Mouse (Mus musculus) adrenal gland, postnatal 36 days (tissue): ENCODE measurements around the gene Blmh. TPM values are rescaled to one million over a fixed set of nuclear protein-coding genes. Genes with fewer than 3 reads are reported as not detected.
"Not testable (repeated sequence)": the region's sequence is repeated elsewhere in the genome, so short reads cannot be mapped to it uniquely, and the experiment has no call there.

Experiments
- DNase-seq, 2 experiments: peaks; one replicate each; pipeline ENCODE4 v3.0.0; 2021; ENCODE audit warnings: mixed read lengths in 1 of 2
- total RNA-seq, 2 experiments: library from RNA; stranded (reverse); gene quantifications; 2 replicates each; pipeline ENCODE4 v1.2.3; 2021

Blmh gene
- total RNA-seq, 2 experiments from 2014 or later = 45.2 to 57.2 TPM

DNA sequence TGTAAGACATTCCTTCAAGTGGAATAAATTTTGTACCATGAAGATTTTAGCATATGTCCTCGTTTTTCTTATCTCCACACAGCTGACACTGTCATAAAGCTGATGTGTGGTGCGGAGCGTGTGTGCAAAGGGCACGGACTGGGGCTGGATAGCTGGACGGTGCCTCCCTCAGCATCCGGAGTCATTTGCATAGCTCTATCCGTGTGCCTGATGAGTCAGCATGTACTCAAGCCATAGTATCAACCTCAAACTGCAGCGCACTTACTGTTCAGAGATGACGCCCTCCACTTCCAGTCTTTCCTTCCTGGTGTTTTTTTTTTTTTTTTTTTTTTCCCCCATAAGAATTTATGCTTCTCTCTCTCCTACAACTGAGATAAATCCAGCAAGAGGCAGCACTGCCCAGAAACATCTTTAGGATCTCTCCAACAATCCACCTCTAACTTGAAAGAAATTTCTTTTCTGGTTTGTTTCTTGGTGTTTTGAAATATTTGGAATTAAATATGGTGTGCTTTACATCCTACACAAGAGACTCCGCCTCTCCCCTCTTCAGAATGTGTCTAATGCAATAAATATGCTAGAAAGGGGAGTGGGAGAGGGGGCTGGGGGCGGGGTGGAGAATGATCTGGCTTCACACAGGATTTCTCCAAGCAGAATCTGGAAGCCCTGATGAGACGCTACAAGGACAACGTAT lies 7.9 kb upstream of the Blmh start:
- DNase-seq = peak; percentile 25 to 47

DNA sequence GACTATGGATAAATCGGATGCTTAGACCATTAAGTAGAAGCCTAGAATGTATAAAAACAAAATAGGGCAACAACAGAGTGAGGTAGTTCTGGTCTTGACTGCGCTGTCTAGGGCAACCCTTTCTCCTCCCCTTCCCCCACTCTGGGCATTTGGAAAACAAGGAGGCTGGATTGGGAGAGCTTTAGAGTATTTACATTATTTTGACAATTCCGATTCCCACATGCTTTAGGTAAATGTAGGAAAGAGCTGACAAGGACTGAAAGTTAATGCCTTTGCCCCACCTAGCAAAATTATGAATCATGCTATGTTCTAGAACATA lies 7.4 kb upstream of the Blmh start:
- no peak for DNase-seq

DNA sequence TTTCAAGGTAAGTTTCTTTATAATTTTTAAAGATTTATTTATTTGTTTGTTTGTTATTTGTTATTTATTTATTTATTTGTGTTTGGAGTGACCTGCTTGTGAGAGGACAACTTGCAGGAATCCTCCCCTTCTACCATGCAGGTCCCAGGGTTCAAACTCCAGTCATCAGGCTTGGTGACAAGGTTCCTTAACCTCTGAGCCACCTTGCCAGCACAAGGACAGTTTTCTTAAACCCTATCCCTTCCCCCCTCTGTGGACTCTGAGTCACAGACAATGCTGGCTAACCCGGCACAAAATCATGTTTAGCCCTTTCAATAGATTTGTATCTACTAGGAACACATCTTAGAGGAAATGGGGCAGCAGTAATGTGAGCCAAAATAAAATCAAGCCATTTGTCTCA lies 4.0 kb upstream of the Blmh start:
- no peak for DNase-seq

DNA sequence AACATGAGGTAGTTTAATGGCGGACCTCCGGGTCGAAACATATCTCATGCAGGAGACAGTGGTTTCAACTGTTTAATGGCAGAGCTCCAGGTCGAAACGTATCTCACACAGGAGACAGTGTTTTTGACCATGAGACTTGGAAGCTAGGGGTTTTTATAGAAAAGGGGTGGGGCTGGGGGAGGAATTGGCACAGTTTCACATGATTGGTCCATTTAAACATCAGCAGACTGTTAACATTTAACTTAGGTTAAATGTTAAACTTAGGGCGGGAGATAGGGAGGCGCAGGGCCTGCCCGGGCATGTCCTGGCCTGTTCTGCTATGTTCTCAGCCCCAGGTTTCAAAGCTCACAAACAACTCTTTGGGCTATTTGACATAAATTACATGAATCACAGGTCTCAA lies 4.0 kb downstream of the Blmh start:
- not testable (repeated sequence) for DNase-seq

DNA sequence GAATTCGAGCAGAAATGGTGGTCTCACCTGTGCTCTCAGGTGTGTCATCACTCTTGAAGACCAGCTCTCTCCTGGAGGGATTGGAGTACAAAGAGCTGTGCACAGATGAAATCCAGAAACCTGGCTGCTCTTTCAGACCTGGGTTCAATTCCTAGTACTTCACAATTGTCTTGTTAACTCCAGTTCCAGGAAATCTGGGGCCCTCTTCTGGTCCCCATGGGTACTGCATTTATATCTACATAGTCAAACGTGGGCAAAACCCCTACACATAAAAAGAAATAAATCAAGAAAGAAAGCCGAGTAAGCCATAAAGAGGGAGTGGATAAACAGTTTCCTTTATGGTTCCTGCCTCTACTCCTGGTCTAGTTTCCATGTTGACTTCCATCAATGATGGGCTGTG lies 8.6 kb downstream of the Blmh start:
- no peak for DNase-seq

DNA sequence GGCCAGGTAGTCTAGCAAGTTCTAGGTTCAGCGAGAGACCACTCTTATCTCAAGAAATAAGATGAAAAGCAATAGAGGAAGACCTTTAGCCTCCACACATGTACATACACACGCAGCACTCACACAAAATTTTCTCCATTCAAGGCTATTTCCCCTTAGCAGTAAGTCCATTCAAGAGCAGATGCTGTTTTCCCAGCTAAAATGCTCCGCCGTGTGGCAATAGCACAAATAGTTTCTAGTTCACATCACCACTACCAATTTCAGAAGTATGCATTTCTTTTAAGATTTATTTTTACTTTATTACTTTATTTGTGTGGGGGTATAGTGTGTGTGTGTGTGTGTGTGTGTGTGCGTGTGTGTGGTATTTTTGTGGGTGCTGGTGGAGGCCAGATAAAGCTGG lies 12.0 kb downstream of the Blmh start:
- no peak for DNase-seq

DNA sequence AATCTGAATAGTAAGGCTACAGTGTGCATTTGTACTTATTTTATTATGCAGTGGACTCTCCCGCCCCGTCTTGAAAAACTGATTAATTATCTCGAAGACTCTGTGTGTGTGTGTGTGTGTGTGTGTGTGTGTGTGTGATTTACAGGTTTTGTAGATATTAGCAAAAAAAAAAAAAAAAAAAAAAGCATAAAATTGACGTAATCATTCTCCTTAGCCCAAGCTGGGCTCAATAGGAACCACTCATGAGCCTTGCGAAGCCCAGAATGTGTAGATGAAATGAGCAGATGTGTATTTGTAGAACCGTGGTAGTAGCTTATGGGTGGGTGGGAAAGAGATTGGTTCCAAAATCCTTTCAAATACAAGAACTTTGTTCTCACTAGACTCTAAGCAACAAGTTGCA lies 20.2 kb downstream of the Blmh start:
- DNase-seq = no peak

DNA sequence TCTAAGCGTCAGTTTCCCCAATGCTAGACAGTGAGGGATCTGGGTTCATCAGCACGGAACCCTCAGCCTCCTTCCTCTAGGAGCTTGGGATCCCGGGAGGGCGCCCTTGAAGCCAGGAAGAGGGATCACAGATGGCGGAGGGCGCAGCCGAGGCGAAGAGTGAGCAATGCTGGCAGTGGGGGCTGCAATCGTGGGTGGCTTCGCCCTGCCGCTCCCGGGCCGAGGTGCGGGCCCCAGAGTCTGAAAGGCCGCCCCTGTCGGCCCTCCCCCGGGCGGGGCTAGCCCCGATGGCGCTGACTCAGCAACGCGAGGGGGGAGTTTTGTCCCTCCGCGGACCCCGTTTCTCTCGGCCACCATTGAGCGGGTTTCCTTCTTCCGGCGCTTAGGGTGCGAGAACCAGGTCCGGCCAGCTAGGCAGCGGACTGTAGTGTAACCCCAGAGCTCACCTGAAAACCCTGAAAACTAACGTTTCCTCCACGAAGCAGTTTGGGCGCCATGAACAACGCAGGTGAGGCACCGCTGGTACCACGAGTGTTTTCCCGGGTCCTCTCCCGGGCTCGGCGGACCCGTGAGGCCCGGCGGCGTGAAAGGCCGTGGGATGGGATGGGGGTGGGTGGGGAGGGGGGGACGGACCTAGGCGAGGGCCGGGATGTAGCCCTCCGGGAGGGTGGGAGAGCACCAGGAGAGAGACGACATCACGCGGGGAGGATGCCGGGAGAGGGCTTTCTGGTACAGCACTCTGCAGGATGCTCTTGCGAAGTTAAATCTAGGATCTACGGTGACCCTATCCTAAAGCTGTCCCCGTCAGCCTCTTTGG lies 21.0 kb downstream of the Blmh start:
- DNase-seq = peak; percentile 95 to 96

DNA sequence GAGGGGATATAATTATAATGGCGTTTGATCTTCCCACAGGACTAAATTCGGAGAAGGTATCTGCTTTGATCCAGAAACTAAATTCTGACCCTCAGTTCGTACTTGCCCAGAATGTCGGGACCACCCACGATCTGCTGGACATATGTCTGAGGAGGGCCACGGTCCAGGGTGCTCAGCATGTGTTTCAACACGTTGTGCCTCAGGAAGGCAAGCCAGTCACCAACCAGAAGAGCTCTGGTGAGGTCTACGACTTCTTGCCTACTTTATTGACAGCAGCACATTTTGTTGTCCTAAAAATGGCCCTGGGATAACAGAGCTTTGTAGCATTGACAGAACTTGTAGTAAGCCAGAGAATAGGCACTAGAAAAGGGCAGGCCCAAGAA lies 21.6 kb downstream of the Blmh start:
- no peak for DNase-seq

DNA sequence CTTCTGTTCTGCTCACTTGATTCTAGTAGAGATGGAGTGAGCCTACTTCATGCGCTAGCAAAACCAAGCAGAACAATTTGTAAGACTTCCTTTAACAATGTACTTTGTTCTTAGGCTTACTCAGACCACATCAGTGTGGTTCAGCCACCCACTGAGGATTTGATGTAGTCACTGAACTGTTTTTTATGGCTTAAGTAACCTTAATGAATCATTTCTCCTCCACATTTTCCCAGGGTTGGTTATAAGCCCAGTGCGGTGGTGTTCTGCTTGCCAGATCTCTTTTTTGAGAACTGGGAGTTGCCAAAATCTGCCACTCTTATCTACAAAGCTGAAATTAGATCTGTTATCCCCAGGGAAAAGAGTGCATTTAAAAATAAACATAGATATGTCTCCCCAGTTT lies 28.9 kb downstream of the Blmh start:
- peak; percentile 35 to 46 for DNase-seq

DNA sequence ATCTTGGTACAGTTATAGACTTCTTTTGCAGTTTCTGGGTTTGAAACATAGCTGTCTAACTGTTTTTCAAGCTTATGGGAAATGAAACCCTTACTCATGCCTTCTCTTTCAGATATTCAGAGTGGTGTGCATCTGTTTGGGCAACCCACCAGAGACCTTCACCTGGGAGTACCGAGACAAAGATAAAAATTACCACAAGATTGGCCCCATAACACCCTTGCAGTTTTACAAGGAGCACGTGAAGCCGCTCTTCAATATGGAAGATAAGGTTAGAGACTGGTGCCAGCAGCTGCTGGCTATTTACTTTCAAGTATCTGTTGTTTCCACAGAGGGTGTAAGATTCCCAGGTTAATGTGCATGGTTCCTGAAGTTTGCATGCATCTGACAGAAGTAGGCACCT lies 41.1 kb downstream of the Blmh start:
- no peak for DNase-seq

DNA sequence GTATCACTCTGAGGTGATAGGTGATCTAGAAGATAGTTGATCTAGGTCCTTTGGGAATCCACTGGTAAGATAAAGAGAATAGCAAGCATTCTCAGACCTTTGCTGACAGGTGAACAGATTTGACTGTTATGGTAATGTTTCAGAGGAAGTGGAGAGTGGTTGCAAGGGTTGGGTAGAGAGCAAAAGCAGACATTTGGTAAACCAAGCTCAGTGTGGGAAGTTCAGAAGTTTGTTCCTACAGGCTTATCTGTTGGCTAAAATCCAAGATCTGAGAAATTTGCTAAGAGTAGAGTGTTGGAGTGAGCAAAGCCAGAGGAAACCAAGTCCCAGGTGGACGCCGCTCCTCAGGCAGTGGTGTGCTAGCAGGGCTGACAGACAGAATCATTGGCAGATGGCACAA lies 45.7 kb downstream of the Blmh start:
- DNase-seq = no peak

DNA sequence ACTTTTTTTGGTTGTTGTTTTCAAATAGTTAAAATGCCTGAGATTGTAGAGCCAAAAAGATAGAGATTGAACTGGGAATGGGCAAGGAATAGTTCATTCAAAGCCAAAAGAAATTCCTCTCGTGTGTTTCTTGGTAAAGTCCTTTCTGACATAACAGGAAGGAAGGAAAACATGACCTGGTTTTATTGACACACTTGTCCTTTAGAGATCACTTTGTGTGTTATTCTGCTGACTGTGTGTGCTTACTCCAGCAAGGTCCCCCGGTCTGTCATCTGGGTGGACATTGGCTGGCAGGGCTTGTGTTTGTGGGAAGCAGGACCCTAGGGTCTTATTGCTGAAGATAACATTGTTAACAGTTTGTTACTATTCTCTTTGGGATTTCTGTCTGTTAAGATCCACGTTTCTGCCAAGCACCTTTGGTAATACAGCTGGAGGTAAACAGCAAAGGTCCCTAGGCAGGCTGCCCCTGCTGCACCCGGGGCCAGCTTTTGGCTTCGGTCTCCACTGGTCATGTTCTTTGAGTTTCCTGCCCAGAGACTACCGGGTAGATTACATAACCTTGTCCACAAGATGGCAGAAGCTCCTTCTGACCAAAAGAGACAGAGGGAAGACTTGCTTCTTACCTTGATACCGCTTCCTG lies 50.2 kb downstream of the Blmh start:
- peak in 1 of 2 experiments; percentile 19 for DNase-seq

DNA sequence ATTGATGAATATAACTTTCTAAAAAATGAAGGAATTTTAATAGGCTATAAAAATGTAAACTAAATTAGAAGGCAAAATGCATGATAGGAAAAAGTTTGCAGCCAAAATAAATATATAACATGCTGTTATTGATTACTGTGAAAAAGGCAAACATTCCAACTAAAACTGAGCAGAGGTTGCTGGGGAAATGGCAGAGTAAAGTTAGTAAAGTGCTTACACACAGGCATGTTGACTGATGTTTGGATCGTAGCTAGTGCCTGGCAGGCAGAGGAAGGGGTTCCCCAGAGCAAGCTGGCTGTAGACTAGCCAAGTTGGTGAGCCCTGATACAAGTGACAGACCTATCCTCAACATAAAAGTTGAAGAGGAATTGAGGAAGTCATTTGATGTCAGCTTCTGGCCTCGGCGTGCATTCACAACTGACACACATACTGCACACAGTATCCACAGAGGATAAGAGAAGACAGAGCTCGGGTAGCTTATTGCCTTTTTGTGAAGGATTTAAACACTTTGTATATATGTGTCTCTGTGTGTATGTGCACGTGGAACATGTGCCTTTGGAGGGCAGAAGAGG lies 57.0 kb downstream of the Blmh start:
- DNase-seq = no peak

DNA sequence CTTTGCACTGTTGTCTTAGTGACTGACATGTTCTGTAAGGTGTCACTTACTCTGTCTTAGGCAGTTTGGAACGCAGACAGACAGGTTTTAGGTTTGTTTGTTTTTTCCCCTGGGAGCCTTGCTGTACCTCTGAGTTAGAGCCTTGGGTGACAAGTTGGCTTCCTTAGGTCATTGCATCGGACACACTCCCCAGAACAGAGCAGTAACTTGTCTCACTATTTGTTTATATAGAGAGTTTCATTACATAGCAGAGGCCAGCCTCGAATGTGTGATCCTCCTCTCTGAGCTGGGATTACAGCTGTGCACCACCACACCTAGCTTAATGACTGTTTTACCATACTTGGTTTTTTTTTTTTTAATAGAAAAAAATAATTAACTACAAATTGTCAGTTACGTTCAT lies 57.8 kb downstream of the Blmh start:
- DNase-seq = no peak

DNA sequence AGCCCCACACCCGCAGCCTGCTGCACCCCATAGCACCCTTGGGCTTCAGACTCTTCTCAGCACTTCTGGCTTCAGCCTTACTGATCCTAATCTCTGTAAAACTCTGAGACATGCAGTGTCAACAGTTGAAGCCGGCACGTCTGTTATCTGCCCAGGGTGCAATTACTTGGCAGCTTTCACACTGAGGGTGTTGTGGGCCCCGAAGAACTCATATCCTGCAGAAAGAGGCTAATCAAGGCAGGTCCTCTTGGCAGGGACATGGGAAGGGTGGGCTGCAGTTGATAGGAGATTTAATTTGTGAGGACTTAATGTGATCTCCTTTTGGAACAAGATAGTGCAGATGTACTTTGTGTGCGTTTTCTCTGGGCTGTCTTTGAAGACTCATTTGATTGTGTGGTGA lies 59.0 kb downstream of the Blmh start:
- DNase-seq = no peak

DNA sequence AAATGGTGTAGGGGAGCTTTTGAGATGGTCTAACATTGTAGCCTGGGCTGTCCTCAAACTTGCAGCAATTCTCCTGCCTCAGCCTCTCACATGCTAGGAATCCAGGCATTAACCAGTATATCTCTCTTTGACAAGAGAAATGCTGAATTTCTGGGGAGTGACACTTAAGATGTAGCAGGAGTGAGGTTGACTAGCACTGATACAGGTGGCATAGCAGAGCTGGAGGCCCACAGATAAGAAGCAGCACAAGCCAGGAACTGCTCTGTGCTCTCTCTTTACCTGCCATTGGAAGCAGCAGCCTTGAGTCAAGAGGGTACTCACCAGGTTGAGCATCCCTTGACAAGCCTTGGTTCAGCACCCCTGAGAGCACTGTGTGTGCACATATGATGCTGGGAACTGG lies 59.6 kb downstream of the Blmh start:
- DNase-seq = no peak

DNA sequence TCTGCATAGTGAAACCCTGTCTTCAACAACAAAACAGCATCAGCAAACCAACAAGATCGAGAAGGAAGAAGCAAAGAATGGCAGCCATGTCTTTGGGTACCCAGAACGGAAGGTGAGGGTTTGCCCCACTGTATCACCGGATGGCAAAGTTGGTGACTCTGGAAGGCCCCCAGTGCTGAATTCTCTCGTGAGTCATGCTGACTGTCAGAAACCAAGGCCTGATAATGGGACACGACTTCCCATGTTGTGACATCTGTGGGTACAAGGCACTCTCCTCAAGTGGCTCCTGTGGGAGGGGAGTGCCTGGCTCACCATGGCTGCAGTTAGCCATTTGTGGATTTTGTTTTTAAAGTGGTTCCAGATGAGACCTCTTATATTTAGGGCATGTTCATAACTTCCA lies 66.2 kb downstream of the Blmh start:
- DNase-seq = peak; percentile 12 to 28

DNA sequence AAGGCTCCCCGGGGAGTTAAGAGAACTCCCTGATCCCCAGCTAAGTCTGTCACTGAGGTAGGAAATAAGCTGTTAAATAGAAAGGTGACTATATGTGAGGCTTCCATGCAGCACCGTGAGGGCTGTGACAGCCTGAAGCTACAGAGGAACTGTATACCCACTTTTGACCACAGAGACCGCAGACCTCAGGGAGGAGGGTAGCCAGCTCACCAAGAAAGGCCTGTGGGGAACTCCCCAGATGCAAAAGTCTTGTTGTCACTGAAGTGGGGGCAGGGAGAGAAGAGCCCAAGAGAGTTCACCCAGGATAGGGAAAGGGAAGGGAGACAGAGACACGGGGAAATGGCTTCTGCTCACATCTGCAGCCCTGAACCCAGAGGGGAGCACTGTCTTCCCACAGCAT lies 68.3 kb downstream of the Blmh start:
- DNase-seq = peak in 1 of 2 experiments; percentile 12

DNA sequence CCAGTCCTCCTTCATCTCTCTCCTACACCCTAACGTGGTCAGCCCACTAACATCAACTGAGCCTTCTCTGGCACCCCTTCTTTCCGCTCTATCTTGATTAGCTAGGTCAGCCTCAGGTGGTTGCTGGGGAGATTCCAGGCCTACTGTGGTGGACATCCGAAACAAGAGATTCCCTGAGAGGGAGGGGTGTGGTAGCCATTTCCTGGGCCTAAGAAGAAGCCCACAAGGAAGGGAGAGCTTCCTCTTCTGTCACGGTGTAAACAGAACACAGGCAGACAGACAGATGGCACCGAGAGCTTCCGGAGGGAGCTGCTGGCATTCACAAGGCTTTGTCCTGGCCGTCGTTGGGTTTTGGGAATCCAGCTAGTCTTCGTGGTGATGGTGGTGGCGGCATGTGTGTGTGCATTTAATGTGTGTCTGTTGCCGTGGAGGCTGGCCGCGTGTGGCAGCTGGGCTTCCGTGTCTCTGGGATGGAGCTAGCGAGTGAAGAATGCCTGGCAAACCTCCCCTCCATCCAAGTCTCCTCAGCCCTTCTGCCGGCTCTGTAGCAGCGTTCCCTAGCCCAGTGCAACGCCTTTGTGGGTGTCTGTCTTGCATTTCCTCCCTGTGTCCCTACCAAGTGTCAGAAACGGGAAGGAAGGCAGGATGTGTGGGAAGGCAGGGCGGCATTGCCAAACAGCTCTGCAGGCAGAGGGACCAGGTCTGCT lies 71.5 kb downstream of the Blmh start:
- DNase-seq = no peak

DNA sequence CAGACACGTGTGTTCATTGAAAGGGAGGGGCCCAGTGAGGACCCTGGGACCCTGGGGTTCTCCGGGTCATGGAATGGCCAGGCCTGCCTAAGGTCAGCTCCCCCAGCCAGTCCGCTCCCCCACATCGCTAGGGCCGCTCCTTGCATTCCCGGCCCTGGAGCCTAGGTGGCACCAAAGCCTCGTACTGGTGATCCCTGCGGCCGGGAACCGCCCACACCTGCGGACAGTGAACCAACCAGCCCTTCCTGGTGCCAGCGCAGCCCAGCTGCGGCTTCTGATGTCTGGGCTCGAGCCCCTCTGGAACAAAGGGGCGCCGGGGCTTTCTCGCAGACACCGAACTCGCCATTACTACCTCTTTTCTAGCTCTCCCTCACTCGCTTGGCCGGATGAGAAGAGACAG lies 72.7 kb downstream of the Blmh start:
- peak; percentile 84 to 89 for DNase-seq

DNA sequence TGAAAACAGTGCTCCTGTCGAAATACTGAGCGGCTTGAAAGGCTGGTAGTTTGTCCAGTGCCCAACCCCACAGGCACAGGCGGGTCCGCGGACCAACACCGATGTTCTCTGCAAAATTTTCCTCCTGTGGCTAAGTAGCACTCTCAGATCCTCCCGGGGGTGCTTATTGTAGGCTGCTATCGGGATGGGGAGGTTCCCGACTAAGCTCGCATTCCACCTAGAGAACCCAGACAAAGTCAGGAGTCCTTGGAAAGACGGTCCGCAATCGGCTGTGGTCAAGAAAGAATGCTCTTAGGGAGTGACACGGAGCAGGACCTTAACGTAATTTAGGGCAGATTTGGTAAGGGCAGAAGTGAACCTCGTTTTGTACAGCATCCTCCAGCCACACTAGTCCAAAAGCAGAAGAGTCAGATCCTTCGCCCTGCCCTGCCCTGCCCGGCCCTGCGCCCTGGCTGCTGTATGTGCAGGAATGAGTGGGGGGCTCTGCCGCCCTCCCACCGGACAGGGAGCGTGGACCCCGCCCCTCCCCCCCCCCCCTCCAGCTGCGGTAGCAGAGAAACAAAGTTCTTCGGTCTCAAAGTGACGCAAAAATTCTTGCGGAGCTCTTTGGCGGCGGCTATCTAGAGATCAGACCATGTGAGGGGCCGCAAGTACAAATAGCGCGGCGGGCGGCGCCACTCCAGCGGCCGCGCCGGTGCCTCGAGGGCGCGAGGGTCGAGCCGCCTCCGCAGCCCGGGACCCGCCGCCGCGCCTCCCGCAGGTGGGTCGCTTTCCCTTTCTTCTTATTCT lies 73.5 kb downstream of the Blmh start, which contains the start of gene Slc6a4:
Gene Slc6a4 (plus strand): TSS at position 688 of the 789 bp plus-strand sequence.
- DNase-seq = peak in 1 of 2 experiments; percentile 21
